Mouse (Mus musculus) thymus, postnatal 25 days (tissue): ENCODE measurements around the gene Cngb1.

ENCODE experiments used
- DNase-seq: peaks from one replicate; pipeline ENCODE4 v3.0.0; 2022

Gene Cngb1

DNA sequence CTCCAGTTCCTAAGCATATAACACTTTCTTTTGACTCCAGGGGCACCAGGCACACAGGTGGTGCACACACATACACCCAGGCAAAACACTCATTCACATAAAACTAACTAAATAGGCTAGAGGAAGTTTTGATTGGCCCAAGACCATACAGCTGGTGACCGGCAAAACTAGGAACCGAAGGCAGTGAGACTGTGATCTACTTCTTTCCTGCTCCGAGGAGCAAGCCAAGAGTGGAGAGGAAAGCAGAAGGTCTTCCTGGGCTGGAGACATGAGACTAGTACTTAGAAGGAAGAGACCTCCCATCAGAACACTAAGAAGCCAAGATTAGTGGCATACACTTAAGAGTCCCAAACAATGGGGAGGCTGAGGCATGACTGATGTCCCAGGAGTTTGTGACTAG lies 16.8 kb upstream of the Cngb1 start:
- DNase-seq: no peak

DNA sequence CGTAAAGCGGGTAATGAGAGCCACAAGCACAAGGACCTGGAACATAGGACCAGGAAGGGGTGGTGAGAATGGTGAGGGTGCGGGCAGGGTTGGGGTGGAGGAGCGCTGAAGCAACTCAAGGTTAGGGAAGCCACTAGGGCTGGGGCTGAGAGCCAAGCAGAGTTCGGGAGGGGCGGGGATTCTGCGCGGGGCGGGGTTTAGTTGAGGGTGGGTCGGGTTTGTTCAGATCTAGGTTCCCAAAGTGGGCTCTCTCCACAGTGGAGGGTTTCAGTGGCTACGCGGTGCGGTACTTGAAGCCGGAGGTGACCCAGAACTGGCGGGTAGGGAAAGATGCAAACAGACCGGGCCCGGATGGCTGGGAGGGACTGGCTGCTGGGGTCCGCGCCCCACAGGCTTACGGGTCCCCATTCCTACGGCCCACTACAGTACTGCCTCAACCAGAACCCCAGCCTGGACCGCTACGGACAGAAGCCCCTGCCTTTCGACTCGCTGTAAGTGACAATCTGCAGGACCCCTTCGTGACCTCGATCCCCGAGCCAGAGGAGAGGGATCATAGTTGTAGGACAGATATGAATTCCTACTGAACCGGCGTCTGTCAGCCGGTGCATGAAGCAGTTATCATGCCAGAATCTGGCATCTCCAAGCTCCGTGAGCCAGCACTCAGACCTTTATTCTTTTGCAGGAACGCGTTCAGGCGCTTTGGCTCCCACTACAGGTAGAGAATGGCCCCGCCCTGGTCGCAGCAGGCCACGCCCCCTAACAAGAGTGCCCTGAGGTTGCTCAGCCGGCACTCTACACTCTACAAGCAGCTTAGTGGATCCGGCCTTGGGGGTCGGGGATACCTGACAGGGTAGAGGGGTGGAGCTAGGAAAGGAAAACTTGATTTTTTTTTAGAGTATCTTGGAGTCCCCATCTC lies 14.1 kb upstream of the Cngb1 start:
- peak; percentile 84 for DNase-seq

DNA sequence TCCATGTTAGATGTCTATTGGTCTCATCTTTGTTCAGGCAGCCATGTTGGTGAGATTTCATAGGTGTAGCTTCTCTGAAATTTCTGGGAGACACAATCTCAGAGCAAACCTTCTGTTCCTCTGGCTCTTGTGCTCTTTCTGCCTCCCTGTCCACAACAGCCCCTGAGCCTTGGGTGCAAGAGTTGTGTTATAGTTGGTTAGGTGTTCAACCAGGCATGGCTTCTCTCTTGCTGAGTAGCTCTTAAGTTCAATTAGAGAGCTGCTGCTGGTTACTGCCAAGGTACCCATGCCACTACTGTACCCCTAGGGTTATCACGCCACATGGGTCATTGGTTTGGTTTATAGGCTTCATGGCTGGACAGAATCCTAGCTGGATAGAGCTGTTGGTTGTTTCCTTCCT lies 9.0 kb upstream of the Cngb1 start:
- no peak for DNase-seq

DNA sequence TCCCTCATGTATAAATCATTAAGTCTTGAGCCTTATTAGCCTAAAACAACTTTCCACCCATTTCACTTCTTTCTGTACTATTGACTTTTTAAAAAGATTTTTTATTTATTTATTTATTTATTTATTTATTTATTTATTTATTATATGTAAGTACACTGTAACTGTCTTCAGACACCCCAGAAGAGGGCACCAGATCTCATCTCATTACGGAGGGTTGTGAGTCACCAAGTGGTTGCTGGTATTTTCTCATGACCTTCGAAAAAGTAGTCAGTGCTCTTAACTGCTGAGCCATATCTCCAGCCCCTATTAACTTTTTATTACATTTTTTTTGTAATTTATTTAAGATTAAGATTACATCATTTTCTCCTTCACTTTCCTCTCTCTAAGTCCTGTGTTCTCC lies 8.3 kb upstream of the Cngb1 start:
- DNase-seq: no peak

DNA sequence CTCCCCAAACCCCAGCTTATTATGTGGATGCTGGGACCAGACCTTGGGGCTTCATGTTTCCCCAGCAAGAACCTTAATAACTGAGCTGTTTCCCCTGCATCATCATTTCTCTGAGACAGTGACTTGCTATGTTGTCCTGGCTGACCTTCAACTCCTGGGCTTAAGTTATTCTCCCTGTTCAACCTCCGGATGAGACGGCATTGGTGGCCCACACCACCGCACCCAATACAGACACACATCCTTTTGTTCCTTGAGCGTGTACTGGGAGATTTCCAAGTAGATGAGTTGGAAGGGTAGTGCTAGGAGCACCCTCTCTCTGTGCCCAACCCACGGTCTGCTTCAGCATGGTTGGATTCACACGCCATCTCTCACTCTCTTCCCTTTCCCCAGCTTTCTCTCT lies 7.5 kb upstream of the Cngb1 start:
- DNase-seq: no peak

DNA sequence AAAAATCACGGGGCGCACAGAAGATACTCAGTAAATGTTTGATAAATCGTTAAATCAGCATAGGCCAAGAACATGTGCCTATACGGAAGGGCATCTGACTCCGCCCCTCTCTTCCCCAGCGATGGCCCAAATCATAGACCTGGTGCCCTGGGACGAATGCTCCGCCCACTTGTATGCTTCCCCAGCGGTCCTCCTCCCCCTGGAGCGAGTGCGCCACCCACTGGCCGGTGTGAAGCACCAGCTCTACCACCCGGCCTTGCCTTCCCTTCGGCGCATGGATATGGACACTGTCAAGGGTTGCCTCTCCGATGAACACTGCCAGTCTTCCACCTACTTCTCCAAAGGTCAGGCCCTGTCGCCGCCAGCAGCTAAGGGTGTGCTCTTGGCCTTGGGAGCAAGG lies 6.5 kb upstream of the Cngb1 start:
- DNase-seq: no peak

DNA sequence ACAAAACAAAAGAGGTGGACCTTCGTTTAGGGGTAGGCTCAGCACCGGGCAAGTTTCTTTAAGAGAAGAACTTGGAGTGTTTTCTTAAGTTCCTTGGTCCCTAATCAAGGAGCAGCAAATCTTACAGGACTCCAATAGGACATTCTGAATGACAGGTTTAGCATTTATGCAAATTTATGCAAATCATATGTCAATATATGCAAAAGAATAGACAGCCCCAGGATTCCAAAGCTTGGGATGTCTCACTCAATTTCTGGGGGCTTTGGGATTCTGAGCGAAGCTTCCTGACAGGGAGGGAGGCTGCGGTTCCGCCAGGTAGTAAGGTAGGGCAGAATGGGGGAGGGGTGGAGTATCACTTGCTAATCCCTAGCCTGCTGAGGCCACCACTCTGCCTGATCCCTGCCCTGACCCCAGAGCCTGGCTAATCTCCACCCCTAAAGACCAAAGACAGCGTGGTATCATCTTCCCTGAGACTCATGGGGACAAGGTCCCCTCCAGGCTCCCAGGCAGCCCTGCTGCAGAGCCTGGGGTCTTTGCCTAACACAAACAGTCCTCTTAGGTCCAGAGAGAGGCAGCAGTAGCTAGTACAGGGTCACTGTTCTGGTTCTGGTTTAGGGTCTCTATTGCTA lies 4.1 kb upstream of the Cngb1 start, which contains the start of gene Tepp:
Tepp (plus strand) TSS at position 225 of the 629 bp plus-strand sequence.
- DNase-seq: no peak

DNA sequence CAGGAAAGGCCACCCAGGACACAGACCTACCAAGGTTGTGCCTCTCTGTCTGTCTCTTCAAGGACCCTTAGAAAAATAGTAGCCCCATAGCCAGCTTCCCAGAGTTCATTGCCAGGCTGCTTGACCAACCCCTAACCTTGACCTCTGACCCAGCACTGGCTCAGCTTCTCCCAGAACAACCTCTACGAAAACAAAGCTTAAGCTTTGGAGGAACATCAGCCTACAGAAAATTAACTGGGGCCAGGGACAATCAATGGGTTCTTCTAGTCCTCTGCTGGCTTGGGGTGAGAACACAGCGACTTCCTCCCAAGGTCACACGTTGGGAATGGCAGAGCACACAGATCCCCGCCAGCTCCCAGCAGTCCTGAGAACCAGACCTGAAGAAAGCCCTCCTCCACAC lies 859 bp downstream of the Cngb1 start:
- DNase-seq: no peak

DNA sequence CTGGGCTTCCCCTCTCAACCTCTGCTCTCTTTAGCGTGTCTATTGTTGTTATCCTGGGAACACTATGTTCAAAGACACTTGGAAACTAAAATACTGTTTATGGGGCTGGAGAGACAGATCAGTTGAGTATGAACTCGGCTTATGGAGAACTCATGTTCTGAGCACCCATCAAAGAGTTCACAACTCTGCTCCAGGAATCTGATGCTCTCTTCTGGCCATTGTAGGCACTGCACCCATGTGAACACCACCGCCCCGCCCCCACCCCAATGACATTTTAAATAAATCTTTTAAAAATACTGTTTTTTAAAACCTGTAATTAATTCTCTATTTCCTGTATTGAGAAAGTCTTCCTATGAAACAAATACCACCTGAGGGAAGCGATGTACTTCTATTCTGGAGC lies 4.0 kb downstream of the Cngb1 start:
- peak; percentile 53 for DNase-seq

DNA sequence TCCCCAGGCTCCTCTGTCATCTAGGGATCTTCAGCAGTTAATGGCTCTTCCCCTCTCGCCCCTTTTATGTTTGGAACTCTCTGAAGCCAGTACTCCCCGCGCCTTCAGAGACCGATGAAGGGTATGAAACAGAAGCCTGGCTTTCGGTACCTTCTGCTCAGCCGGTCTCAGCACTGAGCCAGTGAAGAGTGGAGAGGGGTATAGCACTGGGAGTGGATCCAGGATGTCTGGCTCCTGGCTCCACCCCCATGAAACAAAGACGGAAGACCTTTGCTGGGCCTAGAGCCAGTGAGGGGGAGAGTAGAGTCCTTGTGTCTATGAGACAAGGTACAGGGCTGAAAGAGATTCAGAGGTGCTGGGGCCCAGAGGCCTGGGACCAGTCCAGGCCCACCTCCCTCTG lies 12.5 kb downstream of the Cngb1 start:
- no peak for DNase-seq

DNA sequence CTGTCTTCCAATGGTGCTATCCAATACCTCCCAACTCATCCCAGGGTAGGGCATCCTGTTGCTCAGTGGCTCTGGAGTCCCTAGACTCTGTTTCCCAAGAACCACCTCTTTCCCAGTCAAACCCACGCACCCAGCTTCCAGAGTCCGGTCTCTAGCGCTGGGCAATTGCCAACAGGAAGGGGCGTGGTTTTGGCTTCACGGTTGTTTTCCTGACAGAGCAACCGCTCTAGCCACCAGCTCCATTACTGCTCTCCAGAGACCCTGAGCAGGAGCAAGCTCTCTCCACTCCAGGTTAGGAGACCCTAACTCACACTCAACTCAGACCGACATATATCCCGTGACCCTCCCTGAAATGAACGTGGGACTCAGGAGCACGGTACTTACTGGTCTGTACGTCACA lies 13.2 kb downstream of the Cngb1 start:
- no peak for DNase-seq

DNA sequence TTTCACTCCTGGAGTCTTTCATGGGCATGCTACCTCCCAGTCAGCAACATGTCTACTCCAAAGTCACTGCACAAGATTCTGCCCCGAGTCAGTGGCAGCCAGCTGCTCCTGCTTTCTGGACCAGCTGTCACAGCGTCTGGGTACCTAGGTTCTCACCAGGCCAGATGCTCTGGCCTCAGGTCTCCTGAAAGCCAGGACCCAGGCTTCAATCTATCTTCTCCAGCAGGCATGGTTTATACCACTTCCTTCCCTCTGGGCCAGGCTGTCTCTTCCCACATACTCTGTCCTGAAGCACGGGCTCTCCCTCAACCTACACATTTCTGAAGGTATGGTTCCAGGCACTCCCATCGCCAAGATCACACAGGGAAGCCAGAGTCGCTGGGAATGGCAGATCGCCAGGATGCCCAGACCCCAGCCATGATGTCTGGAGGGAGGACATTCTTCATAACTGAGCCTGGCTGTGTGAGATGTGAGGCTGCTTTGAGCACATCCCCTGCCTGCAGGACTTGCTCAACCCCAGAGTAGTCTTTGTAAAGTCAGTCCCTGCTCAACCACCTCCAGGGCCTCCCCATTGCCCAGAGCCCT lies 17.2 kb downstream of the Cngb1 start:
- no peak for DNase-seq

DNA sequence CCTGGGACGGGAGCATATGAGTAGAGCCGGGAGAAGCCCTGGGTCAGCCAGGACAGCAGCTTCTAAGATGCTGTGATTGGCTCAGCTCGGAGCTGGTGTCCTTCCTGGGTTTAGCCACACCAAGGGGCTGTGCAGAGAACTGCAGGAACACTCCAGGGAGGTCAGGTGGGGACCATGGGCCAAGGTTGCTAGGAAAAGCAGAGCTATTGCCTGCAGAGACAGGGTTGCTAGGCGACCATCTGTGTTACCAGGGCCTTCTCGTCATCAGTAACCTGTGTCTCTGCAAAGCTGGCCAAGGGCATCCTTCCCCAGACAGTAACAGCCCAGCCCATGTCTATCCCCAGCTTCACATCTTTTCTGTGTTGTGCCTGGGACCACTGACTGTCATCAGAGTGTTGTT lies 24.9 kb downstream of the Cngb1 start:
- no peak for DNase-seq

DNA sequence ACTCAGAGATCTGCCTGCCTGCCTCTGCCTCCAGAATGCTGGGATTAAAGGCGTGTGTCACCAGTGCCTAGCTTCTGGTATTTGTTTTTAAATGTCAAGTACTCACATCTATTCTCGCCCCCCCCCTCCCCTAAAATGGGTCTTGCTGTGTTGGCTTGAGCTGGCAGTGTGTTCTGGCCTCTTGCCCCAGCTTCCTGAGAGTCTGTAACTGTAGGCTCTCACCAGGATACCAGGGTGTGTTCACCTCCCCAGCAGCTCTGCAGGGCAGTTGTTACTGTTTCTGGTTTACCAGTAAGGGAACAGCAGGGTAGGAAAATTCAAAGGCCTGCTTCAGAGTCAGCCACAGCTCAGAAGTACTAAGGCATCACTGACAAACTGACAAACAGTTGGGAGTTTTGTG lies 33.5 kb downstream of the Cngb1 start:
- DNase-seq: no peak

DNA sequence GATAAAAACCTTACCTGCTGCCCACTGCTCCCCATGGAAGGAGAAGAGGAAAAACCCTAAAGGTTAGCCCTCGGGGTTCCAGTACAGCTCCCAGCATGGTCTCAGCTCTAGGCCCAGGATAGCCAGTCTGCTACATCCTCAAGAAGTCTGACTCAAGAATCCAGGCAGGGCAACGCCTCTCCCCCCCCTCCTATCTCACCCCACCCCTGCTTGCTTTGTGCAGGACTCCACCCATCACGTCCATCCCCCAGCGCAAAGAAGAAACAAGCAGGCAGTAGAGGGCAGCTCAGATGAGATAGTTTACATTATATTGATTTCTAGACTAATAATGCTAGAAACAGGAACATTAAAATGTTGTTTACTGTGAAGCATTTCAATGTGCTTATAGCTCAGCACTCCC lies 34.5 kb downstream of the Cngb1 start:
- no peak for DNase-seq

DNA sequence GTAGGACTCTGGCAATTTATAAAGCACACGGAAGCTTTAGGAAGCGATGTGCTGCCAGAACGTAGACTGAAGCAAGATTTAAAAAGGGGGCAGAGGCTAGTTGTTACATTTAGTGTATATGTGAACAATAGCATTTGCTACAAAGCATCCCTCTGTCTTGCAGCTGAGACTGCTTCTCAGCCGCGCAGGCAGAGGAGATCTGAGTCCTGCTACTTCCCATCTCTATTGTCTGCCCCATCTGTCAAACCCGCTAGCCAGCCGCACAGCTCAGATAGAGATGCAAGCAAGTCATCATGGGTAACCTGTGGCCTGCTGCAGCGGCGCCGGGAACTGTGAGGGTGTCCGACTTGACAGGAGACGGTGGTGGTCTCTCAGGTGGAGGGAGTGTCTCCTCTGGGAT lies 35.9 kb downstream of the Cngb1 start:
- DNase-seq: no peak

DNA sequence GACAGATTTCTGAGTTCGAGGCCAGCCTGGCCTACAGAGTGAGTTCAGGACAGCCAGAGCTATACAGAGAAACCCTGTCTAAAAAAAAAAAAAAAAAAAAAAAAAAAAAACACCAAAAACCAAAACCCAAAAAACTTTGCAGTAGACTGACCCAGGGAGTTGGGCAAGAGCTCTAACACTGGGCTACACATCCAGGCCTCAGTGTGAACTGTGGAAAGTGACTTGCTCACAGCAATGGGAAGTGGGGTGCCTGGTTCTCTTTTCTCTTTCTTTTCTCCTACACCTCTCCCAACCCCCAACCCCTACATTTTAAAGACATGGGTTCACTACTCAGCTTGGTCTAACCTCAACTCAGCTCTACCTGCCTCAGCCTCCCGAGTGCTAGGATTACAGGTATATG lies 44.2 kb downstream of the Cngb1 start:
- no peak for DNase-seq

DNA sequence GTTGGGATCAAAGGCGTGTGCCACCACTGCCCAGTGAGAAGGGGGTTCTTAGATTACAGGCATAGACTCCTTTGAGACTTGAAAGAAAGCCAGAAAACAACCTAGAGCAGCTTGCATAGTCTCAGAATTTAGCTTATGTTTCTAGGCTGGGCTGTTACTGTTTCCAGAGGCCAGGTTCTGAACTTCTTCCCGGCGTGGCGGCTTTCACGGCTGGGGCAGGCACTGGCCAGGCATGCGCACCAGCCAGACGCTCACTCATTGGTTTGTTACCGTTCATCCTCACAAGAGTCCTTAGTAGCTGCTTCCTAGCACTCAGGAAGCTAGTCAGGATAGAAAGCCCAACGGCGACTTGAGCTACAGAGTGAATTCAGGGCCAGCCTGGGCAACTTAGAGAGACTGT lies 50.8 kb downstream of the Cngb1 start:
- no peak for DNase-seq

DNA sequence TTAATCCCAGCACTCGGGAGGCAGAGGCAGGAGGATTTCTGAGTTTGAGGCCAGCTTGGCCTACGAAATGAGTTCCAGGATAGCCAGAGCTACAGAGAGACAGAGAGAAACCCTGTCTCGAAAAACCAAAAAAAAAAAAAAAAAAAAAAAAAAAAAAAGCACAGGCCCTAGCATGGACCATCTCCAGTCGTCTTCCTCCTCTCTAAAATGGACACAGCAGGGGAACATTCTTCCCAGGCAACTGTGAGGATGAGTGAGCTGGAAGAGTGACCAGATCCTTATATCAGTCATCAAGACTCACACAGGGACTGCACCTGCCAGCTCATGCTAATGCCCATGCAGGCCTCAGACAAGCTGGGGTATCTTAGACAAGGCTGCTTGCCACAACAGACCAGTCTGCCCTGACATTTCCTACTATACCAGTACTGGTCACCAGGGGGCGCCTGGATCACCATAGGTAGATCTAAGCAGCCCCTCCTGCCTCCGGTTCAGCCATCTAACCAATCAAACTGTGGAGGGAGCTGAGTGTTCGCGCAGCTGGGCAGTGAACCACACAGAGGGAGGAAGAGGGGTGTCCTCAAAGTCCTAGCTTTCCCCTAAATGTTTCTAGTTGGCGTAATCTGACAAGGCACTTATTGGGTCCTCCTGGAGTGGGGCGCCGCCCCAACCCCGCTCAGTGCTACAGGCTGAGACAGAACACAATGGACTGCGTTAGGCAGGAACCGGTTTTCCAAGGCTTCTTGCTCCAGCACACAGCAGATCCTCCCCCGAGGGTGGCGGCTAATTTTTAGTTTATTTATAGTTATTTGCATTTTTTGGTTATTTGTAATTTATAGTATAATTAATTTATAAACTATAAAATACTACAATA lies 51.6 kb downstream of the Cngb1 start:
- DNase-seq: peak; percentile 97

DNA sequence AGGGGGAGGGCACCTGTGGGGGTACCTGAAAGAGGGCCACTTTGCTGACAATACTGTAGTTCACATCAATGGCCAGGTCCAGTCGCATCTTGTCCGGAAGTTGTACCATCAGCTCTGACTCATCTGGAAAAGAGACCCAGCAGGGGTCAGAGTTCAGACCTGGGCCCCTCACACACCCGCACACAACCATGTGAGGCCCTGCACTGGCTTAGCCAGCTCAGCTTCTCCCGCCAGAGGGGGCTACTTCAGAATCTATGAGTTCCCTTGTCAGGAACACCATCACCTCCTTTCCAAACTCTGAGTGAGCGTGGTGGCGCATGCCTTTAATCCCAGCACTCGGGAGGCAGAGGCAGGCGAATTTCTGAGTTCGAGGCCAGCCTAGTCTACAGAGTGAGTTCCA lies 54.3 kb downstream of the Cngb1 start:
- no peak for DNase-seq

DNA sequence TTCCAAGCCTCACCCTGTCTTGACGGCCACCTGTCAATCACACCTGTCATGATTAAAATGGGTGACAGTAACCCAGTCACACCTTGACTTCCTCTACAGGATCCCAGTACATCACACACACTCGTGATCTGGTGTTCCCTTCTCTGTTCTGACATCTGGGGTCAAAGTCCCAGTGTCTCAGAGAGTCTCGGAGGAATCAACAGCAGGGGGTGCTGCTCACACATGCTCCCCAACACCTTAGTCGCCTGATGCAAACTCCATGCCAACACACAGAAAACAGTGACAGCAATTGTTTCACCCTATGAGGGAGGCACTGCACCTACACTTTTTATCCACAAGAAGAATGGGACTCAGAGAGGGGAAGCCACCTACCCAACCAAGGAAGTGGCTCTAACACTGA lies 56.5 kb downstream of the Cngb1 start:
- DNase-seq: peak; percentile 70

DNA sequence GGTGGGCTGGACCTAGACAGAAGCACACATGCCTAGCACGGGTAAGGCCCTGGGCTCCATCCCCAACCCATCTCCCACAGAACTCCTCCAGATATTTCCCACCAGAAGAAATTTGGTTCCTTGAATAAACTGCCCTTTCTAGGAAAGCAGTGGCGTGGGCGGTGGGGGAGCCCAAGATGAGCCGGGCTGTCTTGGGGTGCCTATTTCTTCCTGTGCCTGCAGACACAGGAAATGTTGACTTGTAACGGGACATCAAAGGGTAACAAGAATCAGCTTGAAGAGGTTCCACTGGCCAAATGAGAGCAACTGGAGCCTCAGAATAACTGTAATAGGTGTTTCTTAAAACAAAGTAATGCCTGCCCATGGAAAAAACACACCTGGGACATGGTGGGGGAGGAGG lies 59.1 kb downstream of the Cngb1 start:
- peak; percentile 70 for DNase-seq

DNA sequence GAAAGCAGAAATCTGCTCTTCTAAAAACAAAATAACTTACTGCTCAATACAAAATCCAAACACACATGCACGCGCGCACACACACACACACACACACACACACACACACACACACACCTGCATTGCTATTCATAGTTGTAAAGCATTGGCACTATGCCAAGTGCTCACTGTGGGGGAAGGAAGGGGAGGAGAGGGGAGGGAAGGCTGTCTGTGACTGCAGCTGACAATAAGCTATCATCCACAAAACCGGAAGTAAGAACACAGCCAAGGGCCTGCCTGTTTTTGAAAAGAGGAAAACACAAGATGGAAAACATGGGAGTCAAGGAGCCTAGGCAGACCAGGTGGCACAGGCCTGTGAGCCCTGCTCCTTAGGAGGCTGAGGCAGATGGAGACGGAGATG lies 61.2 kb downstream of the Cngb1 start:
- DNase-seq: peak; percentile 90
